Comparison of ENCODE assay signal across 12 mouse cellular contexts in genomic region chr2:119311544-119311943, GRCm38 (mm10). TPM values are rescaled to one million over a fixed set of nuclear protein-coding genes. Genes with fewer than 3 reads are reported as not detected.
DNase-seq lines count a peak whose midpoint lies in the region; ATAC-seq and TF ChIP-seq lines count a peak whose summit lies in the region.
"Had no signal": no experiment of that assay in that cellular context is flagged by ENCODE, and none has a peak within 500 bp of the region (broad histone marks: within the 10 kb centered on the region; RNA-seq: fewer than 3 reads in every experiment).

No protein-coding gene starts in this region.

- H3K27me3 ChIP-seq in heart, adult 2 months (ENCODE audit: control insufficient read depth, insufficient read depth, low read length), result no peaks in the 10 kb centered on the region
- peaks cover 12% of the 10 kb centered on the region; the same call in 1 of the 2 replicates for H3K27me3 ChIP-seq in heart, embryonic 13.5 days (replicated peaks)
- H3K27me3 ChIP-seq in kidney, postnatal 0 days (ENCODE audit: insufficient read depth, low read length), result no peaks in the 10 kb centered on the region
- no peaks in the 10 kb centered on the region for H3K27me3 ChIP-seq in midbrain, embryonic 11.5 days (ENCODE audit: control insufficient read depth, insufficient read depth, low read length)

- no peaks in the 10 kb centered on the region for H3K9me3 ChIP-seq in heart, embryonic 13.5 days
- no peaks in the 10 kb centered on the region for H3K9me3 ChIP-seq in kidney, postnatal 0 days (replicated peaks; ENCODE audit: low read length)
- no peaks in the 10 kb centered on the region for H3K9me3 ChIP-seq in midbrain, embryonic 11.5 days (ENCODE audit: control insufficient read depth, low read length)
- H3K9me3 ChIP-seq: embryonic facial prominence, embryonic 13.5 days had no signal

- H3K79me2 ChIP-seq in heart, adult 2 months (replicated peaks; ENCODE audit: control insufficient read depth, insufficient read depth, low read length), result no peaks in the 10 kb centered on the region

- ATAC-seq in heart, embryonic 13.5 days (ENCODE audit: extremely low read depth, insufficient number of reproducible peaks, low FRiP score, low TSS enrichment), result peak; percentile 44; the same call in 1 of the 2 replicates
- no peak for ATAC-seq in kidney, postnatal 0 days (replicated peaks; ENCODE audit: low FRiP score, low read depth)
- no peak for ATAC-seq in midbrain, embryonic 11.5 days (ENCODE audit: low FRiP score)
- ATAC-seq in megakaryocyte-erythroid progenitor cell, adult 5-6 weeks (replicated peaks; ENCODE audit: low FRiP score, low TSS enrichment, poor library complexity, severe bottlenecking), result no peak

- TF ChIP-seq EP300 in heart, adult 2 months (IDR thresholded peaks at IDR 0.05; ENCODE audit: insufficient read depth, low read depth, low read length), result no peak

- H3K4me2 ChIP-seq in heart, embryonic 13.5 days, result no peak overlapping the region
- H3K4me2 ChIP-seq in kidney, postnatal 0 days (ENCODE audit: low read length), result 0 out of 2 replicates have a peak overlapping the region, but pooled peaks have one; percentile 10
- H3K4me2 ChIP-seq in midbrain, embryonic 11.5 days, result no peak overlapping the region
- H3K4me2 ChIP-seq: embryonic facial prominence, embryonic 13.5 days; hindbrain, embryonic 14.5 days had no signal

- no peaks in the 10 kb centered on the region for H3K36me3 ChIP-seq in heart, adult 2 months (ENCODE audit: control insufficient read depth, insufficient read depth, low read length)
- H3K36me3 ChIP-seq in heart, embryonic 13.5 days, result no peaks in the 10 kb centered on the region
- no peaks in the 10 kb centered on the region for H3K36me3 ChIP-seq in kidney, postnatal 0 days (ENCODE audit: insufficient read depth, low read length)
- no peaks in the 10 kb centered on the region for H3K36me3 ChIP-seq in midbrain, embryonic 11.5 days (ENCODE audit: control insufficient read depth, insufficient read depth, low read length)
- H3K36me3 ChIP-seq: embryonic facial prominence, embryonic 13.5 days had no signal

- peak overlapping the region; percentile 86 for H3K27ac ChIP-seq in heart, adult 2 months
- 0 out of 2 replicates have a peak overlapping the region, but pooled peaks have one; percentile 41 for H3K27ac ChIP-seq in heart, embryonic 13.5 days (replicated peaks)
- peak overlapping the region; percentile 64 for H3K27ac ChIP-seq in kidney, postnatal 0 days
- no peak overlapping the region for H3K27ac ChIP-seq in midbrain, embryonic 11.5 days (ENCODE audit: low read depth, low read length)
- H3K27ac ChIP-seq: embryonic facial prominence, embryonic 13.5 days; hindbrain, embryonic 14.5 days; liver, embryonic 14.5 days had no signal

- no peak overlapping the region for H3K4me3 ChIP-seq in heart, adult 2 months
- no peak overlapping the region for H3K4me3 ChIP-seq in heart, embryonic 13.5 days
- H3K4me3 ChIP-seq in kidney, postnatal 0 days (replicated peaks; ENCODE audit: low read depth, low read length), result no peak overlapping the region
- no peak overlapping the region for H3K4me3 ChIP-seq in midbrain, embryonic 11.5 days (ENCODE audit: low read depth, low read length)
- H3K4me3 ChIP-seq: embryonic facial prominence, embryonic 13.5 days had no signal

- no peak for TF ChIP-seq CTCF in heart, adult 2 months (IDR thresholded peaks at IDR 0.05)
- no peak for TF ChIP-seq CTCF in kidney, postnatal 0 days (IDR thresholded peaks at IDR 0.05; ENCODE audit: low read depth)

- TF ChIP-seq POLR2A in heart, adult 2 months (IDR thresholded peaks at IDR 0.05; ENCODE audit: insufficient read depth, low read depth, low read length), result 0 out of 2 replicates have a peak, but pooled peaks have one; percentile 28

- H3K9ac ChIP-seq in heart, adult 2 months (ENCODE audit: low read depth, low read length), result no peak overlapping the region
- no peak overlapping the region for H3K9ac ChIP-seq in heart, embryonic 13.5 days
- no peak overlapping the region for H3K9ac ChIP-seq in kidney, postnatal 0 days (ENCODE audit: low read depth, low read length)
- no peak overlapping the region for H3K9ac ChIP-seq in midbrain, embryonic 11.5 days (ENCODE audit: low read length)
- H3K9ac ChIP-seq: embryonic facial prominence, embryonic 13.5 days; hindbrain, embryonic 14.5 days; liver, embryonic 14.5 days had no signal

- 27% methylated on average over 12 of the region's 12 CpGs for WGBS in heart, adult 2 months
- WGBS in heart, embryonic 13.5 days, result 36% methylated on average over 12 of the region's 12 CpGs
- 26% methylated on average over 12 of the region's 12 CpGs for WGBS in kidney, postnatal 0 days
- WGBS in midbrain, embryonic 11.5 days, result 52% methylated on average over 12 of the region's 12 CpGs

- intact Hi-C loops in heart, adult 2 months (cut with DNase I), result no loop called here
- intact Hi-C loops in heart, postnatal 25 days (cut with DNase I), result no loop called here

- peak in 1 of 2 experiments; percentile 59 for DNase-seq in heart, adult 2 months
- DNase-seq in heart, postnatal 25 days (ENCODE audit: low spot score), result no peak
- DNase-seq in kidney, postnatal 0 days (ENCODE audit: low spot score), result peak; percentile 51
- peak; percentile 49 for DNase-seq in lung, postnatal 25 days (ENCODE audit: low spot score)
- DNase-seq in midbrain, embryonic 11.5 days (ENCODE audit: low spot score, missing footprints), result no peak
- no peak for DNase-seq in urinary bladder, postnatal 4 days (ENCODE audit: low spot score in 2 of 2)
- DNase-seq: cerebellum, adult 11-12 months had no signal

- H3K4me1 ChIP-seq in heart, adult 2 months (ENCODE audit: control insufficient read depth, insufficient read depth, low read length), result peaks cover 25% of the 10 kb centered on the region
- H3K4me1 ChIP-seq in heart, embryonic 13.5 days, result peaks cover 14% of the 10 kb centered on the region
- H3K4me1 ChIP-seq in kidney, postnatal 0 days (replicated peaks; ENCODE audit: insufficient read depth, low read length), result peaks cover 14% of the 10 kb centered on the region
- peaks cover 5% of the 10 kb centered on the region for H3K4me1 ChIP-seq in midbrain, embryonic 11.5 days (ENCODE audit: control insufficient read depth, insufficient read depth, low read length)
- H3K4me1 ChIP-seq: embryonic facial prominence, embryonic 13.5 days had no signal

RNA-seq across cellular contexts. Expression of gene Dll4, which starts 14.0 kb away (rescaled TPM):
- total RNA-seq in heart, adult 2 months (2021), result 10 to 100 TPM; 13.7 to 15.8 TPM
- 22.0 and 35.8 TPM in 2 replicates for polyA plus RNA-seq in heart, adult 2 months (2012; rRNA removed)
- total RNA-seq in heart, postnatal 25 days (2021), result 10 to 100 TPM; 16.7 to 22.5 TPM
- 7.7 and 8.7 TPM in 2 replicates for polyA plus RNA-seq in heart, embryonic 13.5 days (2015; fragmentation: Nextera tagmentation; extraction: Ambion mirVana)
- 7.9 and 8.4 TPM in 2 replicates for polyA plus RNA-seq in kidney, postnatal 0 days (2015; fragmentation: Nextera tagmentation; extraction: Ambion mirVana)
- 3.1 and 4.0 TPM in 2 replicates for polyA plus RNA-seq in midbrain, embryonic 11.5 days (2014; fragmentation: Nextera tagmentation; extraction: Ambion mirVana)
- total RNA-seq in megakaryocyte-erythroid progenitor cell, adult 5-6 weeks (2014; fragmentation: Nextera tagmentation), result not detected in 2 replicates
- total RNA-seq in megakaryocyte-erythroid progenitor cell, adult 5-6 weeks (2017), result not detected in 2 replicates

RNA-seq across cellular contexts. Expression of gene Vps18, which starts 23.0 kb away (rescaled TPM):
- total RNA-seq in heart, adult 2 months (2021), result 10 to 100 TPM; 12.2 TPM
- polyA plus RNA-seq in heart, adult 2 months (2012; rRNA removed), result 10.2 and 12.6 TPM in 2 replicates
- 10 to 100 TPM; 11.9 to 13.0 TPM for total RNA-seq in heart, postnatal 25 days (2021)
- 11.9 and 13.1 TPM in 2 replicates for polyA plus RNA-seq in heart, embryonic 13.5 days (2015; fragmentation: Nextera tagmentation; extraction: Ambion mirVana)
- 13.4 and 15.0 TPM in 2 replicates for polyA plus RNA-seq in kidney, postnatal 0 days (2015; fragmentation: Nextera tagmentation; extraction: Ambion mirVana)
- 9.8 and 10.0 TPM in 2 replicates for polyA plus RNA-seq in midbrain, embryonic 11.5 days (2014; fragmentation: Nextera tagmentation; extraction: Ambion mirVana)
- 9.0 and 13.1 TPM in 2 replicates for total RNA-seq in megakaryocyte-erythroid progenitor cell, adult 5-6 weeks (2014; fragmentation: Nextera tagmentation)
- total RNA-seq in megakaryocyte-erythroid progenitor cell, adult 5-6 weeks (2017), result 6.5 and 12.4 TPM in 2 replicates

RNA-seq across cellular contexts. Expression of gene Chac1, which starts 39.5 kb away (rescaled TPM):
- 10 to 100 TPM in 1 of 2 experiments, 1 to 10 TPM in 1; 5.6 to 13.7 TPM for total RNA-seq in heart, adult 2 months (2021)
- polyA plus RNA-seq in heart, adult 2 months (2012; rRNA removed), result 6.2 and 8.1 TPM in 2 replicates
- 1 to 10 TPM; 7.2 to 9.3 TPM for total RNA-seq in heart, postnatal 25 days (2021)
- polyA plus RNA-seq in heart, embryonic 13.5 days (2015; fragmentation: Nextera tagmentation; extraction: Ambion mirVana), result 0.35 and 0.78 TPM in 2 replicates
- 0.64 and 0.83 TPM in 2 replicates for polyA plus RNA-seq in kidney, postnatal 0 days (2015; fragmentation: Nextera tagmentation; extraction: Ambion mirVana)
- polyA plus RNA-seq in midbrain, embryonic 11.5 days (2014; fragmentation: Nextera tagmentation; extraction: Ambion mirVana), result 0.32 and 0.37 TPM in 2 replicates
- not detected in 2 replicates for total RNA-seq in megakaryocyte-erythroid progenitor cell, adult 5-6 weeks (2014; fragmentation: Nextera tagmentation)
- total RNA-seq in megakaryocyte-erythroid progenitor cell, adult 5-6 weeks (2017), result not detected in 2 replicates

RNA-seq across cellular contexts. Expression of gene Rhov, which starts 40.5 kb away (rescaled TPM):
- not detected for total RNA-seq in heart, adult 2 months (2021)
- 0.12 TPM in 1 of 2 replicates, not detected in the other for polyA plus RNA-seq in heart, adult 2 months (2012; rRNA removed)
- not detected for total RNA-seq in heart, postnatal 25 days (2021)
- polyA plus RNA-seq in heart, embryonic 13.5 days (2015; fragmentation: Nextera tagmentation; extraction: Ambion mirVana), result 0.14 and 0.60 TPM in 2 replicates
- polyA plus RNA-seq in kidney, postnatal 0 days (2015; fragmentation: Nextera tagmentation; extraction: Ambion mirVana), result 3.5 and 3.6 TPM in 2 replicates
- 1.3 and 2.6 TPM in 2 replicates for polyA plus RNA-seq in midbrain, embryonic 11.5 days (2014; fragmentation: Nextera tagmentation; extraction: Ambion mirVana)
- not detected in 2 replicates for total RNA-seq in megakaryocyte-erythroid progenitor cell, adult 5-6 weeks (2014; fragmentation: Nextera tagmentation)
- not detected in 2 replicates for total RNA-seq in megakaryocyte-erythroid progenitor cell, adult 5-6 weeks (2017)

Comparison
In these comparisons a context has a peak if more than half of its experiments do, and no peak if none do; other contexts are left out.
1. DNase-seq: peak in kidney, postnatal 0 days (single experiment) and lung, postnatal 25 days (single experiment); none in heart, postnatal 25 days (single experiment), midbrain, embryonic 11.5 days (single experiment) and urinary bladder, postnatal 4 days (0 of 2).